8 mouse cellular contexts compared by ENCODE assay signal in the genomic region with DNA sequence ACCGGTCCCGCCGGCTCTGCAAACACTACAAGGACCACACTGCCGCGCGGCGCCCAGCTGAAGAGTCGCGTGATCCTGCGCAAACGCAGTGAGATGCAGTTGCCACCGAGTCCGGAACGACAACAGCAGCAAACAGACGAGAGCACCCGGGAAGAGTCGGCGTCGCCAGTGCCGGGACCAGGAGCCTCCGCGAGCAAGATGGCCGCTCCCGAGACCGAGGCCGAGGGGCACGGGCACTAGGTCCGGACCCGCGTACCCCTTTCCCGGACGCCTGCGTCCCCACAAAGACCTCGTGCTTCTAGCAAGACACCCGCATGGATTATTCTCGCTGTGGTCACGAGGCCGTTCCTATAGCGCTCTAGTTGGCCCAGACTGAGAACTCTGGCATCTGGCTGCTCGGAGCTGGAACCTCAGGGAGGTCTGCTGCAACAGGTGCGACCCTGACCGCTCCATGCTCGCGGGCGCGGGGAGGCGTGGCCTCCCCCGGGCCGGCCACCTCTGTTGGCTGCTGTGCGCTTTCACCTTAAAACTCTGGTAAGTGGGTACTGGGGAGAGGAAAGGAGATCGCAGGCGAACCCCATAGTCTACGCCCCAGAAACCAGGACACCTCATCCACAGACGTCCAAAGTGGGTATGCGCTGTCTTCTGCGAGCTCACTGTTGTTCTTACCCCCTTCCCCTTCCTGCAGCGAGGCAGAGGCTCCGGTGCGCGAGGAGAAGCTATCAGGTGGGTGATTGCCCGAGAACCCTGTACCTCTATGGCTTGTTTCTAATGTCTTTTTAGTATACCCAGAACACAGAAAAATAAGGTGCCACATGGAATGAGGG. TPM values are rescaled to one million over a fixed set of nuclear protein-coding genes. Genes with fewer than 3 reads are reported as not detected.
DNase-seq lines count a peak whose midpoint lies in the region; ATAC-seq and TF ChIP-seq lines count a peak whose summit lies in the region.

A gene (plus strand): TSS at position 91 of the 827 bp plus-strand sequence.

- peak; percentile 97 for ATAC-seq in kidney, embryonic 15.5 days (replicated peaks; ENCODE audit: low FRiP score)
- ATAC-seq in monocyte, adult 5-6 weeks (replicated peaks; ENCODE audit: insufficient number of reproducible peaks, low FRiP score, low TSS enrichment, poor library complexity, severe bottlenecking) = peak; percentile 99

- H3K27me3 ChIP-seq in kidney, embryonic 15.5 days = no peaks in the 10 kb centered on the region

- TF ChIP-seq CTCF in bone marrow, adult 2 months (IDR thresholded peaks at IDR 0.05; ENCODE audit: control insufficient read depth, insufficient read depth, low read length) = no peak; the same call in 1 of the 2 replicates
- no peak for TF ChIP-seq CTCF in embryonic fibroblast, embryonic 13.5 days (IDR thresholded peaks at IDR 0.05; ENCODE audit: borderline replicate concordance, insufficient read depth, low read length)

- DNase-seq in 416B (ENCODE audit: low read depth) (peak; percentile 93), liver (peak; percentile 90)
- peak; percentile 94 to 96 for DNase-seq in heart, adult 9 months (ENCODE audit: low spot score in 2 of 2)
- peak; percentile 87 to 93 for DNase-seq in spleen, postnatal 4 days (ENCODE audit: low spot score in 2 of 2)

- peak; percentile 91 for TF ChIP-seq POLR2A in bone marrow, adult 2 months (IDR thresholded peaks at IDR 0.05; ENCODE audit: borderline replicate concordance, control insufficient read depth, low read depth, low read length)
- peak; percentile 85 for TF ChIP-seq POLR2A in embryonic fibroblast, embryonic 13.5 days (IDR thresholded peaks at IDR 0.05; ENCODE audit: low read depth, low read length)

- H3K36me3 ChIP-seq in kidney, embryonic 15.5 days = peaks cover 33% of the 10 kb centered on the region

- under 1% methylated on average over 61 of the region's 61 CpGs for WGBS in bone marrow, adult 2 months
- under 1% methylated on average over 61 of the region's 61 CpGs for WGBS in kidney, embryonic 15.5 days

- no peaks in the 10 kb centered on the region for H3K9me3 ChIP-seq in kidney, embryonic 15.5 days (replicated peaks)

- H3K4me2 ChIP-seq in kidney, embryonic 15.5 days = peak within 1 kb of the TSS; percentile 82

- H3K4me1 ChIP-seq in bone marrow, adult 2 months (ENCODE audit: control insufficient read depth, insufficient read depth, low read length) = no peaks in the 10 kb centered on the region
- peaks cover 2% of the 10 kb centered on the region; the same call in 1 of the 2 replicates for H3K4me1 ChIP-seq in embryonic fibroblast, embryonic 13.5 days (ENCODE audit: control insufficient read depth, insufficient read depth, low read length)
- H3K4me1 ChIP-seq in kidney, embryonic 15.5 days = peaks cover 13% of the 10 kb centered on the region

- peak within 1 kb of the TSS; percentile 95 for H3K4me3 ChIP-seq in bone marrow, adult 2 months (replicated peaks; ENCODE audit: control insufficient read depth, low read depth, low read length)
- H3K4me3 ChIP-seq in embryonic fibroblast, embryonic 13.5 days (ENCODE audit: insufficient read depth, low read length) = peak within 1 kb of the TSS; percentile 98
- peak within 1 kb of the TSS; percentile 85 for H3K4me3 ChIP-seq in kidney, embryonic 15.5 days (replicated peaks)

- H3K27ac ChIP-seq in bone marrow, adult 2 months (ENCODE audit: control insufficient read depth, insufficient read depth, low read depth, low read length, poor library complexity) = peak within 1 kb of the TSS; percentile 89
- H3K27ac ChIP-seq in embryonic fibroblast, embryonic 13.5 days (ENCODE audit: insufficient read depth, low read length) = peak within 1 kb of the TSS; percentile 57; the same call in 1 of the 2 replicates
- peak within 1 kb of the TSS; percentile 97 for H3K27ac ChIP-seq in kidney, embryonic 15.5 days

- H3K9ac ChIP-seq in kidney, embryonic 15.5 days = peak within 1 kb of the TSS; percentile 73

RNA-seq across cellular contexts. Expression of the gene that starts here (rescaled TPM):
- 38.7 and 72.7 TPM in 2 replicates for polyA plus RNA-seq in bone marrow, adult 2 months (2011; ENCODE audit: insufficient read depth, insufficient read length, low replicate concordance, missing spikeins)
- polyA plus RNA-seq in embryonic fibroblast, embryonic 13.5 days (2011; ENCODE audit: insufficient read length, low read depth, missing spikeins) = 47.1 and 47.5 TPM in 2 replicates
- polyA plus RNA-seq in kidney, embryonic 15.5 days (2015; fragmentation: Nextera tagmentation; extraction: Ambion mirVana) = 96.9 and 105 TPM in 2 replicates
- total RNA-seq in monocyte, adult 5-6 weeks (2017) = 64.6 to 97.8 TPM (median 65.2 TPM) in 3 replicates

Comparison
In these comparisons a context has a peak if more than half of its experiments do, and no peak if none do; other contexts are left out.
1. Peak in every context shown above with its lines: DNase-seq, ATAC-seq, H3K4me3 ChIP-seq and H3K27ac ChIP-seq.